Mouse (Mus musculus) spleen, adult 12 weeks (tissue): ENCODE measurements around the gene Cnnm2.

Experiments
- DNase-seq: peaks from one replicate; pipeline ENCODE4 v3.0.0; 2022; ENCODE audit warnings: low spot score

Gene Cnnm2

DNA sequence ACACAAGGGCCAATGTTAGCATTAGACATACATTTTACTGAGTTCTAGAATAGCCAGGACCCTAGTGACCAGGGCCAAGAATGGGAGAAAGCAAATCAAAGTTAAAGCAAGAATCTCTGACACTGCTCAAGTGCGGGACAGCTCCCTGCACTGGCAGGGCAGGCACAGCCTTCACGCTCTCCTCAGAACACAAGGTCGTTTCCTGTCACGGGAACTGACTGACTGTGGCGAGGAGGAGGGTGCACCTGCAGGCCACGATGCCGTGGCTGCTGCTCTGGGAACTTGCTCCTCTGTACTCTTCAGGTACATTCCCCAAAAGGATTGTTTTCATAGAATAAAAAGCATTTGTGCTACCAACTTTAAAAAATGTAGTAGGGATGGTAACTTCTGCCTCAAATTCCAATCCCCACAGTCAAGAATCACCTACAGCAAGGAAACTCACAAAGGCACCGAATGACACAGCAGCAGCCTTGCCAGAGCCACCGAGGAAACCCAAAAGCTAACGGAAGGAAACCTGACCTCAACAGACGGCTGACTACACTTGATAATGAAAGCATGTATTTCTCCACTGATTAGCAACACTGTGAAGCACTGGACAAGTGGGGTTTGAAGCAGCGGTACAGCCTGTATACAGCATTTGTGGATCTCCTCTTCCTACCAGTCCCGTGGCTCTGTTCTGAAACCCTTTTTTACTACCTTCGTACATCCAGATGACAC is 126.6 kb downstream of the Cnnm2 start:
- no peak for DNase-seq

DNA sequence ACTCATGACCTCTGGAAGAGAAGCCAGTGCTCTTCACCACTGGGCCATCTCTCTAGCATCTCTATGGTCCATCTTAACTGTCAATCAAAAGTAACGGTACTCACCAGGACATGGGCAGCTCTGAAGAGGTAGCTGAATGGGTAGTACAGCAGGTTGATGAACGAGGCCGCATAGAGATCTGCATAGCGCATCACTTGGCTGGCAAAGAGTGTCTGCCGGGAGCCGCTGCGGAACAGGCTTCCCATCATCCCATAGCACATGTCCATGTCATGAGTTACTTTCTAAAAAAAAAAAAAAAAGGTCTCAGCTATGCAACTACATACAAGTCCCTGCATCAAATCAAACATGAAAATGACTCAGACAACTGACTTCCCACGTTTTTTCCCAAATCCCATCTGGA is 128.3 kb downstream of the Cnnm2 start:
- no peak for DNase-seq

DNA sequence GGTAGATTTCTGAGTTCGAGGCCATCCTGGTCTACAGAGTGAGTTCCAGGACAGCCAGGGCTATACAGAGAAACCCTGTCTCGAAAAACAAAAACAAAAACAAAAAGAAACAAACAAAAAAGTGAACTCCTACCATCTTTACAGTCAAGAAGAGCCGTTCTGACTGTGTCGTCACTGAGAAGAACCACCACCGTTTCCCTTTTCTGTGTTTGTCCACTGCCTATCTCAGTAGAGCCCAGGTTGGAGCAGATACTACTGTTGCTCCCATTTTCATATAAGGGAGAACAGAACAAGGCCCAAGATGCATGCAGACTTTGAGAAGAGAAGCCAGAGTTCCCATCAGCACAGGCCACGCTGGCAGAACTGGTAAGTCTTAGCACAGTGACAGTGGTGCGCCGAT is 129.3 kb downstream of the Cnnm2 start:
- DNase-seq: no peak

DNA sequence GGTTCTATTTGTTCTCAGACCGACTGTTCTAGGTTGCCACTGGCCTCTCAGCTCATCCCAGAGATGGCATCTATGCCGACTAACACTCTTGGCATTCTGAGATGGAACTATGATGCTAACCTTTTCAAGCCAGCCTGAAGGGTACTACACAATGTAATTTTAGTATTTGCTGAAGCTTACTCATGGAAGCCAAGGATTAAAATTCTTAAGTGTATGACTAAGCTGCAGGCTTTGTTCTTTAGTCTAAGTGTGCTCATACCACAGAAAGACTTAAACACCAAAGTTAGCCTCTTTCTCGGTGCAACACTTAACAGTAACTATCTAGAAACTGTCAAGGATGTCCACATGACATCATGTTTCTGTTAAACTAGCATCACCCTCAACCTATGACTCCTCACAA is 131.5 kb downstream of the Cnnm2 start:
- no peak for DNase-seq

DNA sequence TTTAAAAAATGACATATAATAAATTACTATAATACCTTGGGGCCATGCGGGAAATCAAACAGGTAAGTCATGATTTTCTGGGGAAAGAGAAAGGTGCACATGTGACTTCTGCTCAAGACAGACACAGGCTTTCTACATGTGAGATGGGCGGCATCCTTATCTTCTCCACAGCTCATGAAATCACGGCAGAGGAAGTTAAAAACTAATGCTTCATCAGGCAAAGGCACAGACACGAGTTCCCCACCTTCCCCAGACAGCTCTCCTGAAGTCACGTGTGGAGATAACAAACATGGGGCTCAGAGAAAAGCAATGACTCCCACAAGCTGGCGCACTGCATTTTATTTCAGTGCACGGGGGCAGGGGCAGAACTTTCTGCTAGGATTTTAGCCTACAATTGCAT is 132.1 kb downstream of the Cnnm2 start:
- DNase-seq: no peak

DNA sequence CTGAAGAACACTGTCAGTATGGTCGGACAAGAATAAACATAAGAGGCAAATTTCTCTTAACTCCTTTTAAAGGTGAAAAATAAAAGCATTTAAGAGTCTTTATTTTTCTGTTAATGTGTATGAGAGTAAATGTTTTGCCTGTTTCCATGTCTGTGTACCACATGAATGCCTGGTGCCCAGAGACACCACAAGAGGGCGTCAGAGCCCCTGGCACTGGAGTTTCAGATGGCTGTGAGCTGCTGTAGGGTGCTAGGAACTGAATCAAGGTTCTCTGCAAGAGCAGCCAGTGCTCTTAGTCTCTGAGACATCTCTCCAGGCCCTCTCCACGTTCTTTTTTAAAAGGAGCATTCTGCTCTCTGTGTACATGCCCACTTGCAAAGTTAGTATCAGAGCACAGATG is 135.7 kb downstream of the Cnnm2 start:
- DNase-seq: no peak

DNA sequence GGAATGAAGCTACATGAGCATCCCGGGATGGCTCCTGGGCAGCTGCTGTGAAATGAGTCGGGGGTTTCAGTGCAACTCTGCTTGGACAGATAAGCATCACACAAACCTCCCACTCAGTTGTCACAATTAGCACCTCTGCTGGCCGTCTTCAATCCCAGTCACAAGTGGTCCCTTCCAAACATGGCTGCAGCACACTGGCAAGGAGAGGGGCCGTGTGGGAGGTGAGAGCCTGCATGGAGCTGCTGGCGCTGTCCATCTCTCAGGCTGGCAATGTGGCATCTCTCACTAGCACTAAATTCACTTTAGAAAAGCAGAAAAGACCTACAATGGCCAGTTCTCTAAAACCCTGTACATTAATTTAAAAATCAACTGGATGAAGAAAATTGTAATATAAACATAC is 136.8 kb downstream of the Cnnm2 start:
- DNase-seq: no peak

DNA sequence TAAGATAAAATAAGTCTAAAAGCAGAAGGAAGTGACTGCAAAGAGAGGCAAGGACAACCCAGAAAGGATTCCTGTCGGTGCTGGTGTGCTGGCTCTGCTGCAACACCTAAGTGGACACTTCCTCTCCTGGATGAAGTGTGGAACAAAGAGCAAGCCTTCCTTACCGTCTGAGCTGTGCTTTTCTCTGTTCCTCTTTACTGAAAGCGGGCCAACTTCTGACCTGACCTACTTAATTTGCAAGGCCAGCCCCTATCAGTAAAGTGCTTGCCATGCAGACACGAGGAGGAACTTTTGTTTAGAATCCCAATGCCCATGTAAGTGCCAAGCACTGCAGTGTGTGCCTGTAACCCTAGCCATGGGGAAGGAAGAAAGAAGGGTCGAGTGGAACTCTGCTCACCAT is 137.9 kb downstream of the Cnnm2 start:
- DNase-seq: no peak

DNA sequence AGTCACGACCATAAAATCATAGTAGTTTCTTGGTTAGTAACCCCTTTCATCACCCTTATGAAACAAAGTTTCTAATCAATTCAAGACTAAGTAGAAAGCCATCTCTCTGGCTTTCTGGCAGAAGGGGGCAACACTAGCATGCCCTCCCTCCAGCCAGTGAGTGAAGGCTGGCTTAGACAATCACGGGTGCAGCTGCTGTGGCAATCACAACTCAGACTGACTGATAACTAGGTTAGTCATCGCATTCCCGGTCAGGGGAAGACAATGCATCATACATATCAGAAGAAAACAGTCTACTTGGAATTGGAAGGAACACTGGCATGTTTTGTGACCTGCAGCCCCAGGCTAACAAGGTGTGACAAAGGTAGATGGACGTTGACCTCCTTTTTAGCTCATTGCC is 138.5 kb downstream of the Cnnm2 start:
- DNase-seq: no peak

DNA sequence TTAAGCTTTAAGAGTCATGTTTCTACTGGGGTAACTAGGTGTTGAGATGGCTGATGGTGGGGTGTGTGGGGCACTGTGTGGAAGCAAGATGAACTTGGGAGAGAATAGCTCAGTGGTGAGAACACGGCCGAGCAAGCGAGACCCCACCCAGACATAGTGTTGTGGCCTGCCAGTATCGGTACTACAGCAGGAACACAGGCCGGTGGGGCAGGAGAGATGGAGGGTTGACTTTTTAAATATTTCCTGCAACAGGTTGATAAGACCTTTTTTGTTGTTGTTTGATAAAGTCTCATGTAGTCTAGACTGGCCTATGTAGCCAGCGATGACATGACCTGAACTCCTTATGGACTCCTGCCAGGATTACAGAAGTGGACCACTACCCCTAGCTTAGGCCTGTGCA is 139.4 kb downstream of the Cnnm2 start:
- no peak for DNase-seq

DNA sequence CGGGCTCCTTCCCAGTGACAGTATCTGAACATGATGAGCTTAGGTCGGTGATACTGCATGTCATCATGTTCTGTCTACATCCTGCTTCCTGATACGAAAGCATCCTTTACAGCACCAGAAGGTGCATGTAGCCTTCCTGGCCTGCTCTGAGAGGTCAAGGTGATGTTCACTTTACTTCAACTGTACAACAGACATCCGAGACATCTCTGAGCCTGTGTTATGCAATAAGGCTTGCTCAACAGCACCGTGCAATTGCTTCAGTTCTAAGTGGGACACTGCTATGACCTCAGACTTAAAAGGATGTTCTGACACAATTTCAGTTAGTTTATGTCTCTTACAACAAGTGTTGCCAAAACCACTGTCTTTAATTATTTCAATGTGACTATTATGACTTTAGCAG is 139.9 kb downstream of the Cnnm2 start:
- no peak for DNase-seq

DNA sequence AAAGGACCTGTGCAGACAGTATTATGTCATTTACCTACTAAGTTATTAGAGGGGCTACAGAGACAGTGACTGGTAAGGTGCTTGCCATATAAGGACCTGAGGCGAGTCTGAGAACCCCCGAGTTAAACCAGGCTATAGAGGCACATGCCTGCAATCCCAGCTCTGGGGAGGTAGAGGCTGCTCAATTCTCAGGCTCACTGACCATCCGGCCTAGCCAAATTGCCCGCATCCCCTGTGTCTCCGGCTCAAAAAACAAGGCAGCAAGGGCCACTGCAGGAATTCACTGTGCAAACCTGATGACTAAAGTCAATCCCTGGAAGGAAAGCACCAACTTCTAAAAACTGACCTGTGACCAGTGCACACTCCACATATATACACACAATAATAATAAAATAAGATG is 142.0 kb downstream of the Cnnm2 start:
- no peak for DNase-seq

DNA sequence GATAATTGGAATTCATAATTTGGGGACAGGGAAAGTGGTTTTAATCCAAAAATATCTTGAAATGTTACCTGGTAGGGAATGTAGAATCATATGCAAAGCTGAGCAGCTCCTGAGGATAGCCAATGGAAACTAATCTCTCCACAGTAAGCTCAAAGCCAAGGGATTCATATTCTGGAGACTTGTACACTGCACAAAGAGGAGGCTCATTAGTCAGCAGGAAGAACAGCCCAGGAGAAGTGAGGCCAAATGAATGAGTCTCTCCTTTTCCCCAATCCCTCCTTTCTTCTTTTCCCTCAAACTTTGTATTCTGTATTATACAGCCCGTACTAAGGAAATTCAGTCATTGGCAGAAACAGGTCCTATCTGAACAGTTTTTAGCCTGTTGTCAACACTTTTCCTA is 143.5 kb downstream of the Cnnm2 start:
- no peak for DNase-seq

DNA sequence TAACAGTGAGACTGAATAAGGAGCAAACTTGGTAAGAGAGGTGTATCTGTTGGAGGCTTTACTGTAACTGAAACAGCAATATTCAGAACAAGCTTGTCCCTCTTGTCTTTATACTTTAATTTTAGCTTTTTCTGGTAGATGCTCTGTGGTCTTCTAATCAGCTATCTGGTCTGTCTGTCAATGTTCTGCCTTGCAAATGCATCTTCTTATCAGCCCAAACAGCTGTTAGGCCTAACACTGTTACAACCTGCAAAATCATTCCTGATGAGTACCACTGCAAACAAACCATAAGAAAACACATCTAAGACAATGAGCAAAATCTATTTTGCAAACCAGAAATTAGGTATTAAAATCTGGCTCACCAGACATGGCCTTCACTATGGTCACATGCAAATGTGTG is 144.0 kb downstream of the Cnnm2 start:
- DNase-seq: no peak

DNA sequence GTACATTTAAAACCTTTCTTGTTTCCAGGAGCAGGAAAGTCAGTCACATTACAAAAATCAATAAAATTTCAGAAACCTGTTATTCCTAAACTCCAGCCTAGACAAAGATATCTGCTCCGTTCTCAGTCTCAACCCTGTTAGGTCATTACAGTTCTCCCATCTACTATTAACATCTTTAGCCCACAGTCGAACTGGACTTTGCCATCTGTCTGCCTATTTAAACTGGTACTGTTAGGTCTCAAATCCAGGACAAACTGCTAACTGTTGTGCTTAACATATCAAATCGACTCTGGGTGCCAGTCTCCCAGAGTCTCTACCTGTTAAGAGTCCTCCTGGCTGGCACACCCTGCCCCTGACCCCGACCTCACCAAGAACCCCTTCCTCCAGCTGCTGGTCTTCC is 144.6 kb downstream of the Cnnm2 start:
- no peak for DNase-seq

DNA sequence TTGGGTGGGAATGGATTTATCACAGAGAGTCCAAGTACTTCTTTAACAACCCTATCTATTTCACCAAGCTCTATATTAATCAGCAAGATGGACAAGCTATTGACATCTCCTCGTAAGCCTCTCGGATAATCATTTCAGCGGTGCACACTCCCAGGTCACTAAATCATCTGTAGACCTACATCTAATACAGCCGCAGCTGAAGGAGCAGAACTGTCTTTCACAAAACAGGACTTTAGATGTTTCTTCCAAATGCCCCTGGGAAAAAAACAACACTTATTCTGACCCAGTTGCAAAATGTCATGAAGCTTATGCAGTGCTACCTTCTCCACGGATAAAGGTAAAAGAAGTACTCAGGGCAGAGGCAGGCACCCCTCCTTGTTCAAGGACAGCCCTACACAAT is 146.8 kb downstream of the Cnnm2 start:
- no peak for DNase-seq

DNA sequence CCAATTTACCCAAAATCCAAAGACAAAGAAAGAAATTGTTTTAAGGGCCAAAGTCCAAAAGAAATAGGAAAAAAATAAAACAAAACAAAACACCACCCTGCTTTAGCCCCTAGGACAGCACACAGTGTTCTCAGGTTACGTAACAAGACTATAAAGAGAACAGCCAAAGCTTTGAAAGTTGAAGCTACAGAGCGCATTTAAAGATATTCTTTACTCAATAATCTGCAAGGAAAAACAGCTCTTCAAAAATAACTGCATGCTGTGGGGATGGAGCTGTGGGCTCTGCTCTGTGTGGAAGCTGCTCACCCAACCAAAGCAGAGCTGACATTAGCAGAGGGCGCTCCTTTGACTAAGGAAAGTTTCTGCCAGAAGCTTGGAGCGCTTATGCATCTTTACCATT is 147.6 kb downstream of the Cnnm2 start:
- no peak for DNase-seq

DNA sequence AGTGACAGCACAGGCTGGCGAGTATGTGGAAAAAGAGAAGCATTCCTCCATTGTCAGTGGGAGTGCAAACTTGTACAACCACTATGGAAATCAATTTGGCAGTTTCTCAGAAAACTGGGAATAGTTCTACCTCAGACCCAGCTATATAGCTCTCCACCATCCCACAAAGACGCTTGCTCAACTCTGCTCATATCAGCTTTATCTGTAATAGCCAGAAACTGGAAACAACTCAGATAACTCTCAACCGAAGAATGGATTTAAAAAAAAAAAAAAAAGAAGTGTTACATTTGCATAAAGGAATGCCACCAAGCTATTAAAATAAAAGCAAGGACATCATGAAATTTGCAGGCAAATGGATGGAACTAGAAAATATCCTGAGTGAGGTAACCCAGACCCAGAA is 150.1 kb downstream of the Cnnm2 start:
- no peak for DNase-seq

DNA sequence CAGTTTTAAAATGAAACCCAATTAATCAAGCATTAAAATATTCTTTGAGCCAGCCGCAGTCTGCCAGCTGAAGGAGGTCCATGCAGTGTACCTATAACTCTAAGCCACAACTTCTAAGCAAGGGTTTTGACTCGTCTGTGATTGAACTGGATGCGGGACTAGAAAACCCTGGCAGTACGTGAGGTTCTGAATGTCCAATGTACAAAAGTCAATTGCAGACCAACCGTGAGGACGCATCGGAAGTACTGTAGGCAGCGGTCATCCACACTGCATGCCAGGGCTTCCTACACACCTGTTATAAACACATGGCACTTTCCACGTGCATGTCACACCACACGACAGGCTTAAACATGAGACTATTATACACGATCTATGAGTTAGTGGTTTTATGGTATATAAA is 152.2 kb downstream of the Cnnm2 start:
- no peak for DNase-seq

DNA sequence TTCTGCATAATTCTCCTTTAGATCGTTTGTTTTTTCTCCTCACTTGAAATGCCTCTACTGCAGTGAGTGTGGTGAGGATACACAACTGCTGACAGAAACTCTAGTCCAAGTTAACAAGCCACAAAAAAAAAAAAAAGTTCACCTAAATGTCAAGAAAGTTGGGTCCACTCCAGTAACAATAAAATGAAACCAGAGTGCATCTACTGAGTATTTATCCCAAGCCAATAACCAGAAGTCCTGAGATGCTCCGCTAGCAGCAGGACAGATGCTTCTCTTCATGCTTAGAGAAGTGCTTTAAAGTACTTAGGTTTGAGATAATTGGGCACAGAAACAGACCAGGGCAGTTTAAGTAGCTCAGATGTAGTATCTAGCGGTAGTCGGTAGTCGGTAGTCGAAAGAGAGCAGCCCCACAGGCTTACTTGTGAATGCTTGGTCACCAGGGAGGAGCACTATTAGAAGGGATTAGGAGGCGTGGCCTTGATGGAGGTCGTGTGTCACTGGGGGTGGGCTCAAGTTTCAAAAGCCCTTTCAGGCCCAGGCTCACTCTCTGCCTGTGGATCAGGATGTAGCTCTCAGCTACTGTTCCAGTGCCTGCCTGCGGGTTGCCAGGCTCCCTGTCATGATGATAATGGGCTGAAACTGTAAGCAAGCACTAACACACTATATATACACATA is 154.1 kb downstream of the Cnnm2 start:
- no peak for DNase-seq

DNA sequence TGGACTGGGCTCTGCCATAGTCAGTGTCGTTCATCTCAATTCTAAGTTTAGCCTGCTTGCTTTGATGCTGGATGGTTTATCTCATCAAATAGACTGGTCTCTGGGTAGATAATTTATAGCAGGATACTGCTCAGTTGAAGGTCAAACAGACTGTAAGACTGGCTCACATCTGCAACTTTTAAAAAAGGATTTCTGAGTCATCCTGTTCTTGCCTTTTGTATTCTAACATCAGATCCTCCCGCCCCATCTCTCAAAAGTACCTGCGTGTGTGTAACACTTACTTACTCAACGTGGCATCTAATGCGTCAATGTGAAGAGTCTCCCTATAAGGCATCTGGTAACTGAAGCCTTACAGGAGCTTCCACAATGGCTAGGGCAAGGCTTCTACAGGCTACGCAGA is 159.2 kb downstream of the Cnnm2 start:
- DNase-seq: no peak

DNA sequence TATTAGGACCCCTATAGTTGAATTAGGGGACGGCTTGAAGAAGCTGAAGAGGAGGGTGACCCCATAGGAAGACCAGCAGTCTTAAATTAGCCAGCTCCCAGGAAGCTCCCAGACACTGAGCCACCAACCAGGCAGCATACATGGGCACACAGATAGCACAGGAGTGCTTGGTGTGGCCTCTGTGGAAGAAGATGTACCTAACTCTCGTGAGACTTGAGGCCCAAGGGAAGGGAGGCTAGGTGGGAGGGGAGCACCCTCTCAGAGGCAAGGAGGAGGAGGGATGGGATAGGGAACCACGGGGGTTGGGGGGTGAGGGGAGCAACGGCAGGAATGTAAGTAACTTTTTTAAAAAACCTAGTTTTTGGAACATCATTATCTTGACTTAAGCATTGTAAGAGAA is 165.0 kb downstream of the Cnnm2 start:
- DNase-seq: no peak

DNA sequence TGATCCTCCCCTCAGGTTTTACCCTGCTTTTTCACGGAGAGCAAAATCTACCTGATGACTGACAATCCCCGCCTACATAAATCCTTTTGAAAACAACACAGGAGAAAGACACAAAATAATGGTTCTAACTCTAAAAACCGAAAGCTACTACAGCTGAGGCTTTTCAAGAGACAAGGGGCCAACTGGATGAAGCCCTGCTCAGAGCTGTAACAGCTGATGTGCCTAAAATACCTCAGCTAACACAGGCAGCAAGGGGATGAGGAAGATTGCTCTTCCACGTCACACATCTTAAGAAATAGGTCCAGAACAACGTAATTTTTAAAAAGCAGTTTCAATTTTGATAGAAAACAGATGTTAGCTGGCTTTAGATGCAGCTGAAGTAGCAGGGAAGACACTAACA is 165.6 kb downstream of the Cnnm2 start:
- DNase-seq: no peak

DNA sequence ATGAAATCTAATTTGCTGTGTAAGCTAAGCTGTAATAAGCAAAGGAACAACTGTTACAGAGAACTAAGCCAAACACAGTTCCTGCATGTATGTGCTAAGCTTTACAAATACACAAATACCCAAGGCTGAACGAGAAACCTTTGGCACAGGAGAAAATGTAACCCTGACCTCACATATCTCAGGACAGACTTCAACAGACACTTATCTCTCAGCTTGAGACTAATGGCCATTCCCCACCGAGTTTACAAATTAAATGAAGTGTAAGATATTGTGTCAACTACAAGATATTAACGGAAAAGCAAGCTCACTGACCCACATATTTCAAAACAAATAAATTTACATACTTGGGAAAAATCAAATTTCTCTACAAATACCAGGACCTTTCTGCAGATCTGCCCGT is 166.7 kb downstream of the Cnnm2 start:
- DNase-seq: no peak
